Mouse (Mus musculus) embryonic facial prominence, embryonic 15.5 days (tissue): ENCODE measurements around the gene Ikzf1. TPM values are rescaled to one million over a fixed set of nuclear protein-coding genes. Genes with fewer than 3 reads are reported as not detected.

Experiments
- ATAC-seq: fragments of 200-750 bp; cut with Nextera tagmentation; 2 replicates; pipeline ENCODE4 v1.8.0; 2017; ENCODE audit warnings: low read depth, moderate TSS enrichment; ENCODE audit not compliant: insufficient number of reproducible peaks, low FRiP score, low TSS enrichment
- H3K27ac ChIP-seq: fragments of 300-500 bp; sonication (generic); replicated peaks from 2 replicates; pipeline ENCODE4 v1.5.1; 2015; ENCODE audit warnings: mild to moderate bottlenecking, inconsistent platforms
- H3K27me3 ChIP-seq: fragments of 300-500 bp; sonication (generic); 2 replicates; pipeline ENCODE4 v1.6.1; 2015; ENCODE audit warnings: inconsistent platforms
- H3K36me3 ChIP-seq: fragments of 300-500 bp; sonication (generic); 2 replicates; pipeline ENCODE4 v1.6.1; 2015; ENCODE audit warnings: mild to moderate bottlenecking, inconsistent platforms
- H3K4me1 ChIP-seq: fragments of 300-500 bp; sonication (generic); 2 replicates; pipeline ENCODE4 v1.6.1; 2015; ENCODE audit warnings: inconsistent platforms
- H3K4me2 ChIP-seq: fragments of 300-500 bp; sonication (generic); replicated peaks from 2 replicates; pipeline ENCODE4 v1.6.1; 2015; ENCODE audit warnings: mild to moderate bottlenecking, inconsistent platforms
- H3K4me3 ChIP-seq: fragments of 300-500 bp; sonication (generic); replicated peaks from 2 replicates; pipeline ENCODE4 v1.5.1; 2015; ENCODE audit warnings: mild to moderate bottlenecking, inconsistent platforms
- H3K9ac ChIP-seq: fragments of 300-500 bp; sonication (generic); 2 replicates; pipeline ENCODE4 v1.6.1; 2015; ENCODE audit warnings: inconsistent platforms
- H3K9me3 ChIP-seq: fragments of 300-500 bp; sonication (generic); replicated peaks from 2 replicates; pipeline ENCODE4 v1.6.1; 2016; ENCODE audit warnings: inconsistent platforms
- WGBS: fragments of 180-500 bp; shearing (Covaris S2); methylation state at CpG from one replicate; pipeline ENCODE4 v1.1.7; 2015; 5-methylcytosine and 5-hydroxymethylcytosine counted together
- polyA plus RNA-seq: library from polyadenylated mRNA; unstranded; fragments of >200 nt; fragmentation: Nextera tagmentation; extraction: Ambion mirVana; gene quantifications from 2 replicates; pipeline ENCODE4 v1.2.1, GENCODE M21; 2015

Gene Ikzf1
- polyA plus RNA-seq, 1 experiment from 2014 or later, result 2.2 TPM

DNA sequence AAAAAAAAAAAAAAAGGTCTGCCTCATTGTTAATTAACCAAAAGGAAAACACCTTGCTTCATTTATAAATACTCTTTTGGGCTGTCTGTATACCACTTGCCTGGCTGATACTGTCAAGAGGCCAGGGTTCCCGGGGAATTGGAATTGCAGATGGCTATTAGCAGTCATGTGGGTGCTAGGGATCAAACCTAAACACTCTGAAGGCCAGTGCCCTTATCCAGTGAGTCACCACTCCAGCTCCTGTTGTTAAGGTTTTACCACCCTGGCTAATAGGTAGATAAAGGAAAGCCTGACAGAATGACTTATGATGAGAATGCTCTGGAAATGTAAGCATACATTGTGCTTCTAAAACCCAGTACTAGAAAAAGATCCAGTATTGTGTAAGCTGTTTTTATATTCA lies 109.8 kb downstream of the Ikzf1 start:
- 83% methylated on average over 1 of the region's 1 CpGs for WGBS
- Histone ChIP-seq H3K9ac (no peak overlapping the region), H3K36me3 (peaks cover 6% of the 10 kb centered on the region; the same call in 1 of the 2 replicates), H3K9me3 (no peaks in the 10 kb centered on the region), H3K27ac (no peak overlapping the region), H3K4me2 (no peak overlapping the region), H3K27me3 (no peaks in the 10 kb centered on the region), H3K4me3 (no peak overlapping the region), H3K4me1 (no peaks in the 10 kb centered on the region)
- ATAC-seq, result no peak

DNA sequence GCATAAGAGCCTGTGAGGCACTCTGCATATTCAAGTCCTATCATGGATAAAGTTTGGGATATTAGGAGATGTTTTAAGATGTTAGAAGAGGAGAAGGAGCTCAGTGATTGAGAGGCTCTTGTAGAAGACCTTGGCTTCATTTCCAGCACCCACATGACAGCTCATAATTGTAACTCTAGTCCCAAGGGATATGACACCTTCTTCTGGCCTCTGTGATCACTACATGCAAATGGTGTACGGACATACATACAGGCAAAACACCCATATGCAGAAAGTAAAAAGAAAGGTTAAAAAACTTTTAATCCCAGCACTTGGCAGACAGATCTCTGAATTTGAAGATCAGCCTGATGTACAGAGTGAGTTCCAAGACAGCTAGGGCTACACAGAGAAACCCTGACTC lies 113.9 kb downstream of the Ikzf1 start:
- Histone ChIP-seq H3K4me1 (no peaks in the 10 kb centered on the region), H3K27ac (no peak overlapping the region), H3K4me2 (no peak overlapping the region), H3K9ac (no peak overlapping the region), H3K4me3 (no peak overlapping the region), H3K36me3 (peaks cover 19% of the 10 kb centered on the region), H3K9me3 (no peaks in the 10 kb centered on the region), H3K27me3 (no peaks in the 10 kb centered on the region)
- ATAC-seq, result no peak
- WGBS, result 95% methylated on average over 1 of the region's 1 CpGs

DNA sequence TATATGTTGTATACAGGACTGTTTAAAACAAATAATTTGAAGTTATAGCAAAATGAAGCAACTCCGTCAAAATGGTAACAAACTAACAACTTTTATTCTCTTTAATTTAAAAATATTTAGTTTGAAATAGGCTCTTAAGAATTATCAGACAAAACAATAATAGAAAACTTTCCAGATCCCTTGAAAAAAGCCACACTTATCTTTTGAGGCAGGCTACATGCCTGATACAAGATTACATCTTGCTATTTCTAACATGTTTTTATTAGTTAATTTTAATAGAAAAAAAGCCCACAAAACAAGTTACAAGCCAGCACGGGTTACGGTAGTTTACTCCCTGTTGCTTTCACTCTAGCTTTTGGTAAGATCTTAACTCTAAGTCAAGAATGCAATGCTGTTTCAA lies 115.5 kb downstream of the Ikzf1 start:
- H3K4me1 ChIP-seq, result no peaks in the 10 kb centered on the region
- no peaks in the 10 kb centered on the region for H3K9me3 ChIP-seq
- H3K27ac ChIP-seq, result no peak overlapping the region
- H3K9ac ChIP-seq, result no peak overlapping the region
- H3K36me3 ChIP-seq, result peaks cover 22% of the 10 kb centered on the region
- 85% methylated on average over 3 of the region's 3 CpGs for WGBS
- ATAC-seq, result no peak
- no peak overlapping the region for H3K4me2 ChIP-seq
- H3K4me3 ChIP-seq, result no peak overlapping the region
- H3K27me3 ChIP-seq, result no peaks in the 10 kb centered on the region

DNA sequence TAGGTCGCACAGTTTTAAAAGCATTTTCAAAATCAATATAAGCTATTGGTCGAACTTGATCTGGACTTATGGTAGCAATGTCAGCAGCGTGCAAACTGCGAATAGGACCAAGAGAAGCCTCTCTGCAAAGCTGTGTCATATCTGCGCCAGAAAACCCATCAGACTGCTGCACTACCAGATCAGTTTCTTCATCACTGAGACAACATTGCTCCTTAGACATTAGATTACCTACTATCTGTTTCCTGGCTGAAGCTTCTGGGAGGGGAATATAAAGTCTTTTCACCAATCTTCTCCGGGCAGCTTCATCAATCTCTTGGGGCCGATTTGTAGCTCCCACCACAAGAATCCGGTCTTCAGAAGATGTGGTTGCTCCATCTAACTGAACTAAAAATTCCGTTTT lies 116.3 kb downstream of the Ikzf1 start:
- WGBS, result 90% methylated on average over 9 of the region's 9 CpGs
- H3K36me3 ChIP-seq, result peaks cover 26% of the 10 kb centered on the region
- ATAC-seq, result no peak

DNA sequence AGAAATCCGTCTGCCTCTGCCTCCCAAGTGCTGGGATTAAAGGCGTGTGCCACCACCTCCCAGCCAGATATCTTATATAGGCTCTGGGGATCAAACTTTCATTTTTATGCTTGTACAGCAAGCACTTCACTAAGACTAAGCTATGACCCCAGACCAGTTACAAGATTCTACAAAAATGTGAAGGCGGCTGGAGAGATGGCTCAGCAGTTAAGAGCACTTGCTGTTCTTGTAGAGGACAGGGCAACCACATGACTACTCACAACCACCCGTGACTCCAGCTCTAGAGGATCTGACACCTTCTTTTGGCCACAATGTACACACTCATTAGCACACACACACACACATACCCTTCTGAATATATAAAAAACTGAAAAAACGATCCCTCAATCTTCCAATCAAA lies 119.6 kb downstream of the Ikzf1 start:
- Histone ChIP-seq H3K4me2 (no peak overlapping the region), H3K9me3 (no peaks in the 10 kb centered on the region), H3K36me3 (peaks cover 23% of the 10 kb centered on the region), H3K27ac (no peak overlapping the region), H3K9ac (no peak overlapping the region), H3K27me3 (no peaks in the 10 kb centered on the region), H3K4me3 (no peak overlapping the region), H3K4me1 (peaks cover 4% of the 10 kb centered on the region)
- WGBS, result 88% methylated on average over 5 of the region's 5 CpGs
- ATAC-seq, result no peak

More for the DNA sequence above, 116.3 kb downstream of the Ikzf1 start:
- H3K9me3 ChIP-seq, result no peaks in the 10 kb centered on the region
- no peak overlapping the region for H3K4me3 ChIP-seq
- no peak overlapping the region for H3K27ac ChIP-seq
- no peak overlapping the region for H3K4me2 ChIP-seq
- H3K4me1 ChIP-seq, result no peaks in the 10 kb centered on the region
- H3K9ac ChIP-seq, result no peak overlapping the region
- H3K27me3 ChIP-seq, result no peaks in the 10 kb centered on the region

DNA sequence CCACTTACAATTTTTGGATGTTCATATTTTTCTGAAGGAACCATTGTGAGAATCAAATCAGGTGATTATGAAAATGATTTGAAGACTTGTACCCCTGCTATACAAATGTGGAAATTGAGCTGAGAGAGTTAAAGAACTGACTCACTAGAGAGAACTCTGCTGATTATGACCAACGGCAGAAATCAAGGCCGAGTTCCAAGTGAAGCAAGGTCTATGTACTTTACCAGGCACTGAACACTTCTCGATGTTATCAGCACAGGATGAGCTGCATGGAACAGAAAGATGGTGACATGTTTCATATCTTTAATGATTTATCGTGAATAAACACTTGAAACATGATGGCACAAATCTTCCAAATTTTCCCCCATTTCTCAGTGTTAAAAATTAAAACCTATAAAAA lies 121.1 kb downstream of the Ikzf1 start:
- WGBS, result 90% methylated on average over 4 of the region's 4 CpGs
- no peaks in the 10 kb centered on the region for H3K27me3 ChIP-seq
- no peak for ATAC-seq

DNA sequence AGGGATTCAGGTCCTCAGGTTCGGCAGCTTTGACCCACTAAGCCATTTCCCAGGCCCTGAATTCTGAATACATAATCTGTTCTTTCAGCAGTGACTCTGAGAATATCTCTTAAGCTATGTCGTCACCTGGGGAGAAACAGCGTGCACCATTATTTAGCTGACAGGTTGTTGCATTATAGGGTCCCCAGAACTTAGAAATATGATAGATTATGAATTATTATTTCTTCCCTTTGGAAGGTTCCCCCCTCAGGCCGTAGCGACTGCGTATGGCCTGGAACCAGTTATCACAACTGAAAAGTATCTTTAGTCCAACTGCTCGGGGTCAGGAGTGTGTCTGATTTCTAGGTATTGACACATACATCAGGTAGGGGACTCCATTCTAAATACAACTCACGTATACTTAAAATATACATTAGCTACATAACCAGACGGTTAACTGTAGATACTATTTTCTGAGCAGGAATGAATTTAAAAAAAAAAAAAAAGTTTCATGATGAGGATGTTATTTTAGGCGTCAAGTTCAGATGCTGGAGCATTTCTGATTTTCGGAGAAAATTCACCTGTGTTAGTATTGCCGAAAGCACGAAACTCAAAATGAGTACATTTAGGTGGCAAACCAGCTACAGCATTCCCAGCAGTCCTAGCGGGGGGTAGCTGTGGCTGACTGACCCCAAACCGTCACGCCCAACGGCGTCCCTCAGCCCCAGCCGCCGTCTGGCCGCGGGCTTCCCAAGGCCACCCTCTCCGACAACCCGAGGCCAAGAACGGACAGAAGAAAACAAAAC lies 123.4 kb downstream of the Ikzf1 start:
- Histone ChIP-seq H3K9ac (peak overlapping the region; percentile 82), H3K27me3 (no peaks in the 10 kb centered on the region), H3K4me1 (peaks cover 9% of the 10 kb centered on the region), H3K4me2 (peak overlapping the region; percentile 83), H3K9me3 (no peaks in the 10 kb centered on the region), H3K36me3 (peaks cover 8% of the 10 kb centered on the region), H3K4me3 (peak overlapping the region; percentile 82), H3K27ac (peak overlapping the region; percentile 99)
- peak; percentile 75 for ATAC-seq
- 7% methylated on average over 25 of the region's 25 CpGs for WGBS

More for the DNA sequence above, 121.1 kb downstream of the Ikzf1 start:
- peaks cover 19% of the 10 kb centered on the region for H3K36me3 ChIP-seq
- no peak overlapping the region for H3K27ac ChIP-seq
- H3K4me2 ChIP-seq, result no peak overlapping the region
- H3K4me1 ChIP-seq, result peaks cover 9% of the 10 kb centered on the region
- no peak overlapping the region for H3K4me3 ChIP-seq
- no peaks in the 10 kb centered on the region for H3K9me3 ChIP-seq
- H3K9ac ChIP-seq, result no peak overlapping the region

DNA sequence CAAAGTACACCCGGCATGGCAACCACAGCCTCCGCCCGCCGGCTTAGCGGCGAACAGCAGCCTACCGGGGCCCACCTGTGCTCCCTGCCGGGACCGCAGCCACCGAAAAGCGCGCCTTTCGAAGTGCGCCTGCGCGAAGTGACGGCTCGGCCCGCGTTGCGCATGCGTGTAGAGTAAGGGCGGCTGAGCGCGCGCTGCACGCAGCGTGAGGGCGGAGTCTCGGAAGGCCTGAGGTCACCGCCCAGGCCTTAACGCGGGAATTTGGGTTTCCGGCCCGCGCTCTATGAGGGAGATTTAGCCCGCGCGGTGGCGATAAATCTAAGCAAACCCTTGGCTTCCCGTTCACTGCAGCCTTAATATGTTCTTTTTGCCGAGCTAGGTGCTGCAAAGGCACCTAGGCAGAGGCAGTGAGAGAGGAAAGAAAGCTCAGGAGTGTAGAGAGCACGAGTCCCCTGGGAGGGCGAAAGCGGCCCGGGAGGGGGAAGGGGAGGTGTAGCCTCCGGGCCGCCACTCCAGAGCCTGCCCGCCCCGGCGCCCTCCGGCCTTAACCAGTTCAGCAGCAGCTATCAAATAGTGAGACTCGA lies 124.1 kb downstream of the Ikzf1 start, which contains the start of gene Fignl1:
Gene Fignl1, minus strand, starts transcription at position 143 of the 584 bp plus-strand sequence.
- peak; percentile 96 for ATAC-seq
- Histone ChIP-seq H3K4me1 (peaks cover 9% of the 10 kb centered on the region), H3K9me3 (no peaks in the 10 kb centered on the region), H3K4me2 (peak within 1 kb of the TSS; percentile 83), H3K27me3 (no peaks in the 10 kb centered on the region), H3K36me3 (peaks cover 7% of the 10 kb centered on the region), H3K27ac (peak within 1 kb of the TSS; percentile 99), H3K9ac (peak within 1 kb of the TSS; percentile 82), H3K4me3 (peak within 1 kb of the TSS; percentile 82)
- under 1% methylated on average over 53 of the region's 53 CpGs for WGBS

DNA sequence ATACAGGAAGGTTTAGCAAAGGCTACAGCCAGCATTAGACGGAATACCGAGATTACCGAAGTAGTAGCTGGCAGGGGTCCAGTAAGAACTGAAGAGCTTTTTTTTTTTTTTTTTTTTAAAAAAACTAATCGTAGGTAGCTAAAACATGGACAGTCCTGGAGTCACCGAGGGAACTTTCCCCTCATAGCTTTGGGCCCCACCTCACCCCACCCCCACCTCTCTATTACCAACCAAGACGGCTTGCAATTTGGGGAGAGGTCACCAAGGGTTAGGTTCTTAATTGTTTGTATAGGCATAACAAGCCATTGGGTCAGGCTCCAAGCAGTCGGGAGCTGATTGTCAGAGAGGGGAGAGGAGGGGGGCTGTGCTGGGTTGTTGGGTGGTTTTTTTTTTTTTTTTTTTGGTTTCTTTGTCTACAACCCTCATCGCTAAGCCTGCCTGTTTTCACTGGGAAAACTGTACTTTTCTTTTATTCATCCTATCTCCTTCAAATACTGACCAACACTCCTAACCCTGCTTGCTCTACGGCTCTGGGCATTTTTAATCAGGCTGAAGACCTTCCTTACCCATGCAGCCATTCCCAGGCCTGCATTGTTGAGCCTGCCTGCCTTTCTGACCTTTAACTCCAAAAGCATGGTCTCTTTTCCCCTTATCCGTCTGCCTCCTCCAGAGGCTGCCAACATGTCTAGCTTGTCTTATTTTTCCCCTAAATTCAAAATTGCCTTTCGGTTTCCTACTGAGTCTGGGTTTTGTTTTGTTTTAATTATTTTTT lies 124.8 kb downstream of the Ikzf1 start:
- H3K4me3 ChIP-seq, result peak overlapping the region; percentile 82

DNA sequence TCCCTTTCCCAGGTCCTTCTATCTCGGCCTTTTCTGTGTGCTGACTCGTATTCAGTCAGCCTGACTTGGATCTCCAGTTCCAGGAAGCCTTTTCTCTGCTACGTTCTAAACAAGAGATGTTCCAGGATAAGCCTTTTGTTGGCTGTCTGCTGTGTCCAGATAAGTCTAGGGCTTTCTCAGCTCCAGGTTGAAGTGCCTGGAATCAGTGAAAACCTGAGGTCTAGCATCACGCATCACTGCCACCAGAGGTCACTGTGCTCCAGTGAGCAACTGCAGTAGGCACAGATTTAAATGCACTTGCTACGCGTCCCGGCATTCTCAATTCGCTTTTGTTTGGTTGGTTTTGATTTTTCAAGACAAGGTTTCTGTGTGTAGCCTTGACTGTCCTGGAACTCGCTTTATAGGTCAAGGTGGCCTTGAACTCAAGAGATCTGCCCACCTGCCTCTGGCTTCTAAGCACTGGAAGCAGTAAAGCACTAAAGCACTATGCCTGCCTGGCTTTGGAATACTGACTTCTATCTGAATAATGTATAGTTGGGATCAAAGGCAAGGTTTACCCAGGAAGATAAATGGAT lies 127.2 kb downstream of the Ikzf1 start:
- Histone ChIP-seq H3K4me3 (no peak overlapping the region), H3K4me2 (peak overlapping the region; percentile 18; the same call in 1 of the 2 replicates), H3K27me3 (no peaks in the 10 kb centered on the region), H3K27ac (no peak overlapping the region), H3K36me3 (no peaks in the 10 kb centered on the region), H3K9me3 (no peaks in the 10 kb centered on the region), H3K9ac (no peak overlapping the region), H3K4me1 (peaks cover 9% of the 10 kb centered on the region)
- 21% methylated on average over 9 of the region's 9 CpGs for WGBS
- no peak for ATAC-seq

More for the DNA sequence above, 124.8 kb downstream of the Ikzf1 start:
- Histone ChIP-seq H3K4me2 (peak overlapping the region; percentile 83), H3K4me1 (peaks cover 9% of the 10 kb centered on the region), H3K27ac (peak overlapping the region; percentile 99), H3K27me3 (no peaks in the 10 kb centered on the region), H3K9ac (peak overlapping the region; percentile 82), H3K9me3 (no peaks in the 10 kb centered on the region), H3K36me3 (peaks cover 4% of the 10 kb centered on the region; the same call in 1 of the 2 replicates)
- ATAC-seq, result 0 out of 2 replicates have a peak, but pooled peaks have one; percentile 17
- WGBS, result 8% methylated on average over 11 of the region's 11 CpGs

DNA sequence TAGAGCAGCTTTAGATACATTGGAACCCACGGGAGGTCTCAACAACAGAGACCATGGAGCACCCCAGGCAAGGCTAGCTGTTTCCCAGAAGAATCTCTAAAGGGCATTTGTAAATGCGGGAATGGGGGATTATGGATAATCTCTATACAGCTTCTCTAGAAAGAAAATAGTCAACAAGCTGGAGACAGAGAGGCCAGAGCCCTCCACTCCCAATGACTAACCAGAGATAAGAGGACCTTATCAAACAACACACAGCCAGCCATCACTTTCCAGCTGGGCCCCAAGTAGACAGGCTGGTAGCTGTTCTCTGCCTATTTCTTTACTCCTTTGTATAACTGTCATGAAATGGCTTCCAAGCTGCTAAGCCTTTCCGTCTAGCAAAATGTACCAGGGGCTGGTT lies 130.9 kb downstream of the Ikzf1 start:
- WGBS, result 71% methylated on average over 3 of the region's 3 CpGs
- ATAC-seq, result no peak

More for the DNA sequence above, 130.9 kb downstream of the Ikzf1 start:
- Histone ChIP-seq H3K9me3 (no peaks in the 10 kb centered on the region), H3K4me3 (no peak overlapping the region), H3K27ac (no peak overlapping the region), H3K36me3 (no peaks in the 10 kb centered on the region), H3K4me1 (peaks cover 5% of the 10 kb centered on the region), H3K4me2 (no peak overlapping the region), H3K9ac (no peak overlapping the region), H3K27me3 (no peaks in the 10 kb centered on the region)
